Mouse (Mus musculus) olfactory bulb, adult 2 months (tissue): ENCODE results near the gene Rims4. TPM values are rescaled to one million over a fixed set of nuclear protein-coding genes. Genes with fewer than 3 reads are reported as not detected.

Experiments
- H3K27ac ChIP-seq: fragments of 200-500 bp; 2 replicates; pipeline ENCODE4 v1.5.1; 2012; ENCODE audit warnings: low read depth, low read length; ENCODE audit not compliant: insufficient read depth
- H3K4me1 ChIP-seq: fragments of 200-500 bp; 2 replicates; pipeline ENCODE4 v1.6.1; 2012; ENCODE audit warnings: low read length; ENCODE audit not compliant: control insufficient read depth, insufficient read depth
- H3K4me3 ChIP-seq: fragments of 200-500 bp; 2 replicates; pipeline ENCODE4 v1.5.1; 2012; ENCODE audit warnings: mild to moderate bottlenecking, low read depth, low read length, moderate library complexity; ENCODE audit not compliant: insufficient read depth
- CTCF ChIP-seq: fragments of 200-500 bp; IDR thresholded peaks from 2 replicates; pipeline ENCODE4 v1.5.1; 2012; ENCODE audit warnings: low read depth, mild to moderate bottlenecking, low read length, moderate library complexity; ENCODE audit not compliant: insufficient read depth
- POLR2A ChIP-seq: fragments of 200-500 bp; IDR thresholded peaks from 2 replicates; pipeline ENCODE4 v1.6.1; 2012; ENCODE audit warnings: mild to moderate bottlenecking, low read depth, low read length, moderate library complexity; ENCODE audit not compliant: insufficient read depth
- WGBS: fragments of 180-500 bp; shearing (Covaris S2); methylation state at CpG from one replicate; pipeline ENCODE4 v1.1.7; 2018; 5-methylcytosine and 5-hydroxymethylcytosine counted together
- polyA plus RNA-seq: library from polyadenylated mRNA; stranded (reverse); fragments of >200 nt; gene quantifications from 2 replicates; pipeline ENCODE4 v1.2.4, GENCODE M21; 2012; ENCODE audit warnings: low replicate concordance; ENCODE audit not compliant: missing spikeins, insufficient read depth, insufficient read length

Gene Rims4
- polyA plus RNA-seq, 1 experiment: not detected

DNA sequence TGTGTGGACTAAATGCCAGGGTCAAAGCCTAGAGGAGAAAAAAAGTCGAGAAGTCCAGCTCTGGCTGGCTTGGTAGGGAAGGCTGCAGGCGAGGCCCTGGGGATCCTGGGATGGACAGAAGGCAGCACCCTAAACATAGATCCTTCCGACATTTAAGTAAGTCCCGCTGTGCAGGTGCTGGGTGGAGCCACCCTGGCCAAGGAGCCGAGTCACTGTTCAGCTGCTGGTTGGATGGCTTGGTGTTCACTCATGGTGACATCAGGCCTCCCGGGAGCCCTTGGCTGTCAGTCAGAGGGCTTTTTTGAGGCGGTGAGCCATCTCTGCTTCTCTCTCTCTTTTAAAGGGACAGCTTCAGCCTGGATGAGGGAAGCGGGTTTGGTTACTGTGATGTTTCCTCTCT lies 21.0 kb upstream of the Rims4 start:
- no peak overlapping the region for H3K27ac ChIP-seq
- H3K4me3 ChIP-seq: no peak overlapping the region
- WGBS: 44% methylated on average over 8 of the region's 8 CpGs

DNA sequence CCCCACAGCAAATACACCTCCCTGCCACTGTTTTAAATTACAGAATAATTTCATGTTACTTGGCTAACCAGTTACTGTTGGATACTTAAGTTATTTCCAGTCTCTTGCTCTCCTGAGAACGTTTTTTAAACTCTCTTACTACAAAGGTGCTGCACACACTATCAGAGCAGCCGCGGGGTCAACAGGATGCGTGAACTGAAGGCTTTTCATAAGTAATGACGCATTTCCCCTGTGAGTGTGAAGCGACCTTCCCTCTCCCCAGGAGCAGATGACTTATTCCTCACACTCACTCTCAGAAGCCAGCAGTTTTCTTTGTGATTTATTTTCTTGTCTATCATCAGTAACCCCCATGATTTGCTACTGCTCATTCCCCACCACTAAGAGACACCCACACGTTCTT lies 13.7 kb upstream of the Rims4 start:
- 48% methylated on average over 7 of the region's 7 CpGs for WGBS

More for the DNA sequence above, 21.0 kb upstream of the Rims4 start:
- H3K4me1 ChIP-seq: 0 out of 2 replicates have a peak, but pooled peaks cover 2% of the 10 kb centered on the region
- TF ChIP-seq POLR2A (no peak), CTCF (no peak)

DNA sequence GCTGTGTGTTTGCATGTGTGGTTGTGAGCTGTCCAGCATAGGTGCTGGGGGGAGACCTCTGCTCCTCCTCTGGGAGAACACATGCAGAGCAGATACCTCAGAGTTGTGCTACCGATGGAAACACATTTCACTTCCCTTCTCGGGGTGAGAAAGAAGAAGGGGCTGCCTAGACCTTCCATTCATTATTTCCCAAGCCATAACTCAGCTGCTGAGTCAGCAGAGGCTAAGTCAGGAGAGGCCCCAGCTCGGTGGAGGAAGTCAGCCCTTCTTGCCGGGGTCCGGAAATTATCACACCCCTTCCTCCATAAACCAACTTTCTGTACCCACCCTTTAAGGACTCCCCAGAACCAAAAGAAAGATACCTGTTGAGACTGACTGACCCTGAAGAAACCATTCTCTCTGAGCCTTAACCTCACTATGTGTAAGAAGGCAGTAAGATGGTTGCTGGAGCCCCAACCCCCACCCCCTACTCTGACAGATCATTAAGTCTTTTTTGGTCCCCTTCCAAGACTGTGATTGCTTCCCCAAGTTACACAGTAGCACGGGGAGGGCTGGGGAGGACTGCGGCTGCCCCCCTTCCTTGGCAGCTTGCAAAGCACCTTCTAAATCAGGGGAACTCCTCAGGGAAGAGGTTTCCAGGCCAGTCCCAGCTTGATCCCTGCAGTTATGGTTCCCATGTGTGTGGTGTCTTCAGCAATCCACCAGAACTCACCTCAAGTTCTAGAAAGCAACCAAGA lies 10.1 kb upstream of the Rims4 start:
- no peak for TF ChIP-seq POLR2A
- TF ChIP-seq CTCF: no peak
- Histone ChIP-seq H3K4me1 (peaks cover 5% of the 10 kb centered on the region; the same call in 1 of the 2 replicates), H3K4me3 (no peak overlapping the region), H3K27ac (no peak overlapping the region)
- WGBS: 60% methylated on average over 7 of the region's 7 CpGs

More for the DNA sequence above, 13.7 kb upstream of the Rims4 start:
- Histone ChIP-seq H3K4me3 (no peak overlapping the region), H3K27ac (no peak overlapping the region), H3K4me1 (peaks cover 3% of the 10 kb centered on the region; the same call in 1 of the 2 replicates)
- TF ChIP-seq POLR2A: no peak
- TF ChIP-seq CTCF: no peak

DNA sequence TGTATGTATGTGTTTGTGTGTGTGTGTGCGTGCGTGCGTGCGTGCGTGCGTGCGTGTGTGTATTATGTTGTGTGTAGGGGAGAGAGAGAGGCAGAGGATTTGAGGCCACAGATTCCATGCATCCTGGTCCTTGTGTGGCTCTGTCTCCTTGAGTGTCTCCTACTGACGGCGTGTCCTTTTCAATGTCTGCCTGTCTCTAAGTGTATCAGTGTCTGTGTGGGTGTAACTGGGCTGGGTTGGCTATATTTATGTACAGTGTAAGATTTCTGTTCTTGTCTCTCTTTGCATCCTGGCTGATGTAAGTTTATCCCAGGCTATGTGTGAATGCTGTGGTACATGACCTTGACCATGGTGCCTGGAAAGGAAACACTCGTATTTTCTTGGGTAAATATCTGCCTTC lies 6.6 kb upstream of the Rims4 start:
- H3K4me3 ChIP-seq: no peak overlapping the region
- H3K27ac ChIP-seq: no peak overlapping the region
- 86% methylated on average over 10 of the region's 10 CpGs for WGBS
- TF ChIP-seq CTCF (no peak), POLR2A (no peak)
- H3K4me1 ChIP-seq: 0 out of 2 replicates have a peak, but pooled peaks cover 2% of the 10 kb centered on the region

DNA sequence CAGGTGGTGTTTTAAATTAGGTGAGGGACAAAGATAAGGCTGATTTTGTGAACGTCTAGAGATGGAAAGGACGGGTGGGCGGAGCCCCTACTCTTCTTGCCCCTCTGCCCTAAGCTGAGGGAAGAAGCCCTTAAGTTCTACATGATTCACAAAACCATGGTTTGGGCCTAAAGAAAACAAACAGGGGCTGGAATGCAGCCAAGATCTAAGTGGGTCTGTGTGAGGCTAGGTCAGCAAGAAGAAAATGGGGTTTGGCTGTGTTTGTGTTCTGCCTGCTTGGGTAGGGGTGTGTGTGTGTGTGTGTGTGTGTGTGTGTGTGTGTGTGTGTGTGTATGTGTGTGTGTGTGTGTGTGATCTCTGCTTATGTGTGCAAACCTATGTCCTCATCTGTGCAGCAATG lies 6.0 kb upstream of the Rims4 start:
- TF ChIP-seq POLR2A (no peak), CTCF (no peak)
- Histone ChIP-seq H3K4me3 (no peak overlapping the region), H3K4me1 (0 out of 2 replicates have a peak, but pooled peaks cover 2% of the 10 kb centered on the region), H3K27ac (no peak overlapping the region)
- WGBS: 81% methylated on average over 3 of the region's 3 CpGs

DNA sequence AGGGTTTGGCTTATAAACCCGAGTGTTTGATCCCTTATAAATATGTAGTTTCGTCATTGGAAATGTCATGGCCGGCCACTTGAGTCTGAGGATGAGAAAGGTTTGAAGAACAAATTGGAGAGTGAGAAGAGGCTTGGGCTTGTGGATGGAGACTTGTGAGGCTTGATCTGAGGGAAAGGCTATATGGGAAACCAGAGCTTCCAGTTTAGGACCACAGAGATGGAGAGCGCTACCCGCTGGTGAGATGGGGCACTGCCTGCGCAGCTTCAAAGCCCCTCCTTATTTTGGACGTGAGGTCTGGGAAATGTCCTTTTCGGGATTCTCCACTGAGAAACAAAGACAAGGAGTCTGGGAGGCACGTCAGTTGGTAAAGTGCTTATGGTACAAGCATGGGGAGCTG lies 4.6 kb upstream of the Rims4 start:
- TF ChIP-seq POLR2A: no peak
- TF ChIP-seq CTCF: no peak
- no peak overlapping the region for H3K27ac ChIP-seq
- WGBS: 79% methylated on average over 9 of the region's 9 CpGs
- H3K4me1 ChIP-seq: peaks cover 7% of the 10 kb centered on the region
- H3K4me3 ChIP-seq: no peak overlapping the region

DNA sequence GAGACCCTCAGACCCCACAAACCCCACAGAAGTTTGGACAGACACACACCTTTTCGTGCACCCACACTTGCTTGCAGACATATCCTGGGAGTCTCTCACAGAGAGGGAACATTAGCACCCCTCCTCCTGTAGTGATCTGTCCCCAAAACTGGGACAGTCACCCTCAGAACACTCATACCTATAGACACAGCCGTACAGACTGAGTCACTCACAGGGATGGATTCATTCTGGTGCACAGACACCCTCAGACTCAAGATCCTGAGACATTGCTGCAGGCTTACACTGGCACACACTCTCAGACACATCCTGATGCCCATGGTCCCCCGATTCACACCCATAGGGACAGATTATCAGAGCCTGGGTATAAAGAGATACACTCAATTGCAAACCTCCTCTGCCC lies 1.1 kb upstream of the Rims4 start:
- no peak overlapping the region for H3K4me3 ChIP-seq
- H3K27ac ChIP-seq: no peak overlapping the region
- 65% methylated on average over 3 of the region's 3 CpGs for WGBS
- TF ChIP-seq POLR2A (no peak), CTCF (no peak)
- H3K4me1 ChIP-seq: peaks cover 23% of the 10 kb centered on the region

DNA sequence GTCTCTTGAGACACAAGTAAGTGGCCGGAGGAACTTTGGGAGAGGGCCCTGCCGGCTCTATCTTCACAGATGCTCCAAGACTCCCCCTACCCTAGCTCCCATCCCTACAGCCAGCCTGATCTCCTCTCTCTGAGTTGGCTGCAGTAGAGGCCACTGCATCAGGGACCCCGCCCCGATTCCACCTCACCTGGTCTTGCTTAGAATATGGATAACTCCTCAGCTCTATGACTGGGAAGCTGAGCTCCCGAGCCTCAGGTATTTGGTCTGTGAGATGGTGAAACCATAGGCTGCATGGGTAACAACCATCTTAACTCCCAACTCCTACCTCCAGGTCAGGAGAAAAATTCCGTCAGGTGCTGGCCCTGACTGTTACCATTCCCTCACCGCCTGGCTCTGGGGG lies 1.8 kb downstream of the Rims4 start:
- 87% methylated on average over 7 of the region's 7 CpGs for WGBS
- Histone ChIP-seq H3K27ac (no peak overlapping the region), H3K4me1 (peaks cover 47% of the 10 kb centered on the region), H3K4me3 (peak overlapping the region; percentile 20)
- TF ChIP-seq CTCF (no peak), POLR2A (no peak)

DNA sequence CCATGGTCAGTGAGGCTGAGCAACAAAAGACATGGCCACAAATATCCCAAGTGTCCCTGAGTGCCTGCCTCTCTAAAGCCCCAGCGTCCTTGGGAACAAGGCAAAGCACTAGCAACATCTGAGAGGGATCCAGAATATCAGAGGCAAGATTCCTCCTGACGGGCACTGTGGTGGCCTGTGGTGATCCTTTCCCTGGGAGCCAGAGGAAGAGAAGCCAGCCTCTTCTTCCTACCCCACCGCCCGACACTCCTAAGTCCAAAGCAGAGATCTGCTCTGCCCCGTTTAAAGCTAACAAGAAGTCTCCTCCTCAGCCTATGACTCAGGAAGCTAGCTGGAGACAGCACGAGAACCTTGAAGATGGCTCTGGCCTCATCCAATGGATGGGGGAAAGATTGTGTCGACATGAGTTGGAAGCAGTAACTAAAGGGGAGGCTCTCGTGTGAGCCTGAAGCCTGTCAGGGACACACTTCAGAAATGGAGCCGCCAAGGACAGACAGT lies 3.1 kb downstream of the Rims4 start:
- TF ChIP-seq POLR2A (no peak), CTCF (no peak)
- H3K4me1 ChIP-seq: peaks cover 54% of the 10 kb centered on the region
- H3K4me3 ChIP-seq: no peak overlapping the region; the same call in 1 of the 2 replicates
- peak overlapping the region; percentile 1; the same call in 1 of the 2 replicates for H3K27ac ChIP-seq
- 48% methylated on average over 9 of the region's 9 CpGs for WGBS
